Comparison of ENCODE assay signal across 13 mouse cellular contexts in the genomic region with DNA sequence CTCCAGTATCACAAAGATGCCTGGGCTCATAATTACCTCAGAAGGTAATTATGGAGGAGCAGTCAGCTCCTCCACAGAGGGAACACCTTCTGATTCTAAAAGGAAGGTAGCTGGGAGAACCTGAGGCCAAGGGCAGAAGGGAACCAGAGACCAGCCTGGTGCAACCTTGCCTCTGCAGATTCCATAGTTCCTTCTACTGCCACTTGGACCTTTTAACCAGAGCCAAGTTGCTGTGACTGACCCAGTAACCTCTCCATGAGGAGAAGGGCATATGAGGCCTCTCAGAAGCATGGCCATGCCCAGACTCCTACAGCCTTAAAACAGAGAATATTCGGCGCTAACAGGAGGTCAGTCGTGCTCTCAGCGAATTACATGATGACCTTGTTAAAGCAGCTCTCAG. TPM values are rescaled to one million over a fixed set of nuclear protein-coding genes. Genes with fewer than 3 reads are reported as not detected.
"Had no signal": no experiment of that assay in that cellular context is flagged by ENCODE, and none has a peak within 500 bp of the region (broad histone marks: within the 10 kb centered on the region; RNA-seq: fewer than 3 reads in every experiment).

No protein-coding gene starts in this region.

- H3K27me3 ChIP-seq: liver, embryonic 15.5 days; stomach, embryonic 15.5 days had no signal

- H3K4me1 ChIP-seq: liver, embryonic 15.5 days had no signal

- H3K4me2 ChIP-seq: liver, embryonic 11.5 days; liver, embryonic 15.5 days had no signal

- H3K36me3 ChIP-seq: limb, embryonic 10.5 days; liver, embryonic 15.5 days; stomach, embryonic 15.5 days had no signal

- H3K9me3 ChIP-seq: limb, embryonic 10.5 days; liver, embryonic 15.5 days; midbrain, embryonic 10.5 days; stomach, embryonic 15.5 days had no signal

- H3K9ac ChIP-seq: liver, embryonic 15.5 days; stomach, embryonic 15.5 days had no signal

- H3K27ac ChIP-seq: left cerebral cortex, adult 2 months; limb, embryonic 10.5 days; liver, embryonic 15.5 days; midbrain, embryonic 10.5 days had no signal

- ATAC-seq: lung, postnatal 0 days had no signal

- DNase-seq: lung, adult 2 months; lung, postnatal 4 days; right cerebral cortex, postnatal 14 days; thymus, postnatal 4 days had no signal

- H3K4me3 ChIP-seq: left cerebral cortex, adult 2 months; limb, embryonic 10.5 days; liver, embryonic 15.5 days; midbrain, embryonic 10.5 days; stomach, embryonic 15.5 days had no signal

RNA-seq across cellular contexts. Expression of a gene that starts 57.8 kb away (rescaled TPM):
- polyA plus RNA-seq: limb, embryonic 14.5 days; lung, adult 2 months; lung, postnatal 0 days; spleen, adult 2 months had no signal
